Mouse (Mus musculus) CH12.LX (cell line): ENCODE measurements around the gene Sv2b.

Experiments used
- BHLHE40 ChIP-seq: IDR thresholded peaks from 2 replicates; pipeline ENCODE4 v1.6.1; 2011; ENCODE audit warnings: mild to moderate bottlenecking, low read depth, low read length, improper control_type of control experiment
- CTCF ChIP-seq, 2 experiments: IDR thresholded peaks in 1 of 2; conservative IDR thresholded peaks in 1 of 2; 2 replicates each; pipeline ENCODE4 v1.5.1; 2011 to 2012; ENCODE audit warnings: low read depth in 2 of 2, low read length in 2 of 2, improper control_type of control experiment in 1 of 2, inconsistent platforms in 1 of 2, mild to moderate bottlenecking in 1 of 2, moderate library complexity in 1 of 2

DNA sequence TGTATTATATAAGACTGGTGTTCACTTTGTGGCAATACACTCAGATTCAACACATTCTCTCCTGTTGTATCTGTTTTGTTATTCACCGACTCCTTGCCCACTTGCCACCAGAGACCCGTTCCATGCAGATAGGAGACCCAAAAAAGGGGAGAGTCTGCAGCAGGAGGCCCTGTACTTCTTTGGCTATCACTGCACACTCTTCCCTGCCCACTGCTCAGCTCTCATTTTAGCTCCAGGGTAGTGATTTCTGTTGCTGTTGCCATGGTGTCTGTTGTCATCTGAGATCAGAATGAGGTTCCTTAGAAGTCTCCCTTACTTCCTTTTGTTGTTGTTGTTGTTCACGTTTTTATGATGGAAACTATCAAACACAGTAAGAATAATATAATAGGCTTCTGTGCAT is 34.5 kb downstream of the Sv2b start:
- TF ChIP-seq CTCF (conservative IDR thresholded peaks at IDR 0.05 in 1 of 2, IDR thresholded peaks at IDR 0.05 in 1 of 2; ENCODE audit: low read depth in 2 of 2, low read length in 2 of 2) (no peak), BHLHE40 (no peak)
